Mouse (Mus musculus) ES-E14 (cell line): ENCODE data around the gene Cwc22.

ENCODE experiments used
- CHD2 ChIP-seq: IDR thresholded peaks from 2 replicates; pipeline ENCODE4 v1.6.1; 2014; ENCODE audit warnings: mild to moderate bottlenecking, low read depth, low read length, inconsistent platforms
- ZNF384 ChIP-seq: IDR thresholded peaks from 2 replicates; pipeline ENCODE4 v1.6.1; 2012; ENCODE audit warnings: low read depth, low read length, inconsistent platforms

- TF ChIP-seq CHD2: no peak
- TF ChIP-seq ZNF384: no peak
These were observed 70.7 kb downstream of the Cwc22 start for GRCm38 (mm10) chr2:77875516-77875915.
